Mouse (Mus musculus) thymus, postnatal 10 days (tissue): ENCODE data around the gene Stxbp6.

Source experiments
- DNase-seq, 2 experiments: peaks; one replicate each; pipeline ENCODE4 v3.0.0; 2021; ENCODE audit warnings: low spot score in 2 of 2

The Stxbp6 gene

GRCm38 (mm10) chr12:44996274-44996673 is 78.2 kb downstream of the Stxbp6 start:
- DNase-seq, result no peak

GRCm38 (mm10) chr12:44993391-44993790 is 81.1 kb downstream of the Stxbp6 start:
- no peak for DNase-seq

- DNase-seq, result no peak
Measured at GRCm38 (mm10) chr12:44992847-44993246, 81.7 kb downstream of the Stxbp6 start.

- DNase-seq, result no peak
Measured at GRCm38 (mm10) chr12:44990379-44990778, 84.1 kb downstream of the Stxbp6 start.

- DNase-seq, result no peak
Measured at GRCm38 (mm10) chr12:44989011-44989410, 85.5 kb downstream of the Stxbp6 start.

- DNase-seq, result no peak
Measured at GRCm38 (mm10) chr12:44987762-44988161, 86.7 kb downstream of the Stxbp6 start.

GRCm38 (mm10) chr12:44979316-44979848 is 95.1 kb downstream of the Stxbp6 start:
- DNase-seq, result no peak

- no peak for DNase-seq
Measured at GRCm38 (mm10) chr12:44975266-44975665, 99.2 kb downstream of the Stxbp6 start.

- no peak for DNase-seq
Measured at GRCm38 (mm10) chr12:44971477-44971876, 103.0 kb downstream of the Stxbp6 start.

GRCm38 (mm10) chr12:44967448-44967847 is 107.1 kb downstream of the Stxbp6 start:
- no peak for DNase-seq

GRCm38 (mm10) chr12:44957474-44957873 is 117.0 kb downstream of the Stxbp6 start:
- no peak for DNase-seq

GRCm38 (mm10) chr12:44953121-44953520 is 121.4 kb downstream of the Stxbp6 start:
- DNase-seq, result no peak

- DNase-seq, result no peak
Measured at GRCm38 (mm10) chr12:44952072-44952471, 122.4 kb downstream of the Stxbp6 start.

GRCm38 (mm10) chr12:44950559-44950958 is 124.0 kb downstream of the Stxbp6 start:
- no peak for DNase-seq

- DNase-seq, result no peak
Measured at GRCm38 (mm10) chr12:44947823-44948222, 126.7 kb downstream of the Stxbp6 start.

GRCm38 (mm10) chr12:44940325-44940724 is 134.2 kb downstream of the Stxbp6 start:
- no peak for DNase-seq

- DNase-seq, result no peak
Measured at GRCm38 (mm10) chr12:44939106-44939505, 135.4 kb downstream of the Stxbp6 start.

GRCm38 (mm10) chr12:44932954-44933353 is 141.6 kb downstream of the Stxbp6 start:
- DNase-seq, result no peak

GRCm38 (mm10) chr12:44931716-44932115 is 142.8 kb downstream of the Stxbp6 start:
- DNase-seq, result no peak

GRCm38 (mm10) chr12:44928456-44928855 is 146.1 kb downstream of the Stxbp6 start:
- DNase-seq, result no peak

GRCm38 (mm10) chr12:44925901-44926300 is 148.6 kb downstream of the Stxbp6 start:
- DNase-seq, result no peak

GRCm38 (mm10) chr12:44923273-44923672 is 151.2 kb downstream of the Stxbp6 start:
- no peak for DNase-seq

- no peak for DNase-seq
Measured at GRCm38 (mm10) chr12:44922241-44922640, 152.3 kb downstream of the Stxbp6 start.

- DNase-seq, result no peak
Measured at GRCm38 (mm10) chr12:44919613-44920012, 154.9 kb downstream of the Stxbp6 start.
